Mouse (Mus musculus) thymus, adult 2 months (tissue): ENCODE results near the gene Fkbp5.

Source experiments
- CTCF ChIP-seq: fragments of 200-500 bp; IDR thresholded peaks from 2 replicates; pipeline ENCODE4 v1.5.1; 2012; ENCODE audit warnings: mild to moderate bottlenecking, control low read depth, low read length, moderate library complexity, borderline replicate concordance; ENCODE audit not compliant: control insufficient read depth, poor library complexity, insufficient read depth; ENCODE audit errors: extremely low read depth
- POLR2A ChIP-seq: fragments of 200-500 bp; IDR thresholded peaks from 2 replicates; pipeline ENCODE4 v1.6.1; 2012; ENCODE audit warnings: mild to moderate bottlenecking, low read length, control low read depth, moderate library complexity; ENCODE audit not compliant: control insufficient read depth, poor library complexity, insufficient read depth; ENCODE audit errors: extremely low read depth

DNA sequence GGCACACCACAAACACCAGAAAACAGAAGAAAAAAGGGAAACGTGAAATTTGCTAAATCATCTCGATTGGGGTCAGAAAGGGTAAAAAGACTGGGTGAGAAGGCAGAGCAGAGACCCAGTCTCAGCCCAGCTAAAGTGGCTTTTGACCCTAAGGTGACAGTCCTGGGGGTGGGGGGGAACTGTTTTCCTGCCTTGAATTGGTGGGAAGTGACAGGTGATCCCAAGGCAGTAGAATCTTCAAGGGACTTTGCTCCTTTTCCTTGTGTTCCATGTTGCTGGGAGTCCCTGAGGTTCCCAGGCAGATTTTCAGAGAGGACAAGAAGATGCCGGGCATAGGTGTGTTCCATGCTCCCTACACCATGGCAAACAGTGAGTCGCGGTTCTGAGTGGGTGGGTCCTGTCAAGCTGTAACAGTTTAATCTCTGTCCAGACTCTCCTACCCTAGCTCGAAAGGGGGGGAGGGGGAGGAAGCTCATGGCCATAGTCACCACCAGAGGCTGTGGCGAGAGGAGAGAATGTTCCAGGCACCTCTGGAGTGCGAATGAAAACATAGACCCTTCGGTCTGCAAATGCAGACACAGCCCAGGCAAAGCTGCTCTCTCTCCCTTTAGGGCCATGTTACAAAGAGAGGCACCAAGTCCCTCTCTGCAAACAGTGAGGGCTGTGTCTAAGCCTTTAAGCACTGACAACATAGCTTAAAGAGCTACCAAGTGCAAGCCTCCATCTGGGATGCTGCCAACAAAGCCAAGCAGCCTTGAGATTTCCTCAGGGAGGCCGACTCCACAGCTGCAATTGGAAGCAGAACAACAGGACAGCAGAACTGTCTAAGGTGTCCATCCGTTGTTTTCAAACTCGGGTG lies 10.1 kb upstream of the Fkbp5 start:
- TF ChIP-seq POLR2A (no peak), CTCF (no peak)
